Mouse (Mus musculus) adrenal gland, adult 8-10 months (tissue): ENCODE data around the gene Olfr330. TPM values are rescaled to one million over a fixed set of nuclear protein-coding genes. Genes with fewer than 3 reads are reported as not detected.
"Not testable (repeated sequence)": the region's sequence is repeated elsewhere in the genome, so short reads cannot be mapped to it uniquely, and the experiment has no call there.

ENCODE experiments used
- DNase-seq: peaks from one replicate; pipeline ENCODE4 v3.0.0; 2022
- total RNA-seq, 4 experiments: library from RNA; stranded (reverse); gene quantifications; 2 replicates each; pipeline ENCODE4 v1.2.4; 2022

Olfr330 gene
- total RNA-seq, result 1 to 10 TPM in 3 of 4 experiments, under 1 TPM in 1; 0.49 to 1.8 (median 1.5) TPM

GRCm38 (mm10) chr11:58534736-58535135 lies at the start of gene Olfr330:
TSS of gene Olfr330 (minus strand) at chr11:58534836.
- DNase-seq, result not testable (repeated sequence)

GRCm38 (mm10) chr11:58578636-58579035 lies 44.0 kb upstream of the Olfr330 start:
- no peak for DNase-seq

GRCm38 (mm10) chr11:58577430-58577829 lies 42.8 kb upstream of the Olfr330 start, which contains the start of gene Olfr325:
TSS of gene Olfr325 (plus strand) at chr11:58577730.
- DNase-seq, result no peak

GRCm38 (mm10) chr11:58570405-58570804 lies 35.8 kb upstream of the Olfr330 start, which contains the start of gene Olfr224:
TSS of gene Olfr224 (minus strand) at chr11:58570553.
- DNase-seq, result no peak

- no peak for DNase-seq
Measured at GRCm38 (mm10) chr11:58555536-58555935, 20.9 kb upstream of the Olfr330 start, which contains the start of gene Olfr328. TSS of gene Olfr328 (minus strand) at chr11:58555636.

- DNase-seq, result no peak
Measured at GRCm38 (mm10) chr11:58546322-58546721, 11.7 kb upstream of the Olfr330 start, which contains the start of gene Olfr329-ps. TSS of gene Olfr329-ps (minus strand) at chr11:58546422.

- DNase-seq, result peak; percentile 15
Measured at GRCm38 (mm10) chr11:58519756-58520155, 14.9 kb downstream of the Olfr330 start.

- DNase-seq, result peak; percentile 65
Measured at GRCm38 (mm10) chr11:58518916-58519315, 15.7 kb downstream of the Olfr330 start.

GRCm38 (mm10) chr11:58509058-58509457 lies 25.6 kb downstream of the Olfr330 start:
- DNase-seq, result not testable (repeated sequence)

- DNase-seq, result not testable (repeated sequence)
Measured at GRCm38 (mm10) chr11:58502472-58502871, 32.2 kb downstream of the Olfr330 start, which contains the start of gene Olfr331. TSS of gene Olfr331 (minus strand) at chr11:58502572.

GRCm38 (mm10) chr11:58499290-58499689 lies 35.3 kb downstream of the Olfr330 start:
- no peak for DNase-seq

GRCm38 (mm10) chr11:58498761-58499160 lies 35.9 kb downstream of the Olfr330 start:
- no peak for DNase-seq

- no peak for DNase-seq
Measured at GRCm38 (mm10) chr11:58492455-58492854, 42.2 kb downstream of the Olfr330 start, which contains the start of gene Olfr332. TSS of gene Olfr332 (minus strand) at chr11:58492555.

Other genes with a start within 250 kb of the Olfr330 start
- gene Zfp692, start 227.8 kb downstream of the Olfr330 start, total RNA-seq, result 10 to 100 TPM in 3 of 4 experiments, 1 to 10 TPM in 1; 9.6 to 26.7 (median 17.0) TPM
- 10 to 100 TPM; 44.3 to 65.6 (median 54.7) TPM for gene Zfp672, start 204.5 kb downstream of the Olfr330 start, total RNA-seq
- 10 to 100 TPM; 53.5 to 58.2 (median 55.9) TPM for gene Sh3bp5l, start 204.1 kb downstream of the Olfr330 start, total RNA-seq
- gene Lypd8, start 155.8 kb downstream of the Olfr330 start, total RNA-seq, result not detected
- gene 1810065E05Rik, start 113.7 kb downstream of the Olfr330 start, total RNA-seq, result not detected
- gene Gm12253, start 102.3 kb downstream of the Olfr330 start, total RNA-seq, result not detected
- gene Lypd9, start 81.9 kb downstream of the Olfr330 start, total RNA-seq, result not detected
- gene Olfr30, start 72.6 kb downstream of the Olfr330 start, total RNA-seq, result not detected
- gene Olfr332, start 42.3 kb downstream of the Olfr330 start, total RNA-seq, result not detected
- not detected for gene Olfr331, start 32.3 kb downstream of the Olfr330 start, total RNA-seq
- 1 to 10 TPM in 1 of 4 experiments, under 1 TPM in 3; 0.22 to 1.2 (median 0.71) TPM for gene Olfr329-ps, start 11.6 kb upstream of the Olfr330 start, total RNA-seq
- gene Olfr328, start 20.8 kb upstream of the Olfr330 start, total RNA-seq, result under 1 TPM; 0.31 to 0.73 (median 0.40) TPM
- not detected for gene Olfr224, start 35.7 kb upstream of the Olfr330 start, total RNA-seq
- gene Olfr325, start 42.9 kb upstream of the Olfr330 start, total RNA-seq, result not detected
- not detected for gene Olfr324, start 60.3 kb upstream of the Olfr330 start, total RNA-seq
- gene 2210407C18Rik, start 81.2 kb upstream of the Olfr330 start, total RNA-seq, result not detected
- not detected for gene Olfr323, start 95.7 kb upstream of the Olfr330 start, total RNA-seq
- not detected for gene Trim58, start 105.6 kb upstream of the Olfr330 start, total RNA-seq
- gene Olfr322, start 123.9 kb upstream of the Olfr330 start, total RNA-seq, result not detected
- gene Olfr320, start 146.3 kb upstream of the Olfr330 start, total RNA-seq, result not detected
- gene Olfr319, start 164.3 kb upstream of the Olfr330 start, total RNA-seq, result not detected
- not detected for gene Olfr318, start 189.2 kb upstream of the Olfr330 start, total RNA-seq
- gene Olfr317, start 204.4 kb upstream of the Olfr330 start, total RNA-seq, result not detected
- gene Olfr316, start 217.9 kb upstream of the Olfr330 start, total RNA-seq, result not detected
- not detected for gene Olfr315, start 238.4 kb upstream of the Olfr330 start, total RNA-seq
- not detected for gene Olfr314, start 248.1 kb upstream of the Olfr330 start, total RNA-seq